ENCODE assay signal across 8 mouse cellular contexts in the genomic region with DNA sequence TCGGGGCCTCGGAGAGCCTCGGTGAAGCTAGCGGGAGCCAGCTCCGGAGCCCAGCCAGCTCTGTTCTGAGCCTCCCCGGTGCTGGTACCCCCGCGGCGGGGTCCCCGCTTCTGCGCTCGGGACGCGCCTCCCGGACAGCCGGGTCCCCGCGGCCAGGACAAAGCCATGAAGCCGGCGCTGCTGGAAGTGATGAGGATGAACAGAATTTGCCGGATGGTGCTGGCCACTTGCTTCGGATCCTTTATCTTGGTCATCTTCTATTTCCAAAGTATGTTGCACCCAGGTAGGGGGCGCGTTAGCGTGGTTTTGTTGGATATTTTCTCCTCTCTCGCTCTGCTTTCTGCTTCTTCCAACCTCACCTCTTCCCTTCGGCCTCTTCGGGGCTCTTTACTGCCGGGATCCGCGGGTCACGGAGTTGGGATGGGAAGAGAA. TPM values are rescaled to one million over a fixed set of nuclear protein-coding genes. Genes with fewer than 3 reads are reported as not detected.
DNase-seq lines count a peak whose midpoint lies in the region; ATAC-seq lines count a peak whose summit lies in the region.

No protein-coding gene starts in this region.

- H3K27ac ChIP-seq in brown adipose tissue, adult 24 weeks (replicated peaks; ENCODE audit: low read depth, low read length), result peak overlapping the region; percentile 73
- H3K27ac ChIP-seq in forebrain, embryonic 14.5 days (ENCODE audit: low read depth, low read length), result peak overlapping the region; percentile 70
- peak overlapping the region; percentile 79 for H3K27ac ChIP-seq in intestine, embryonic 15.5 days
- H3K27ac ChIP-seq in midbrain, embryonic 13.5 days, result peak overlapping the region; percentile 90

- no peaks in the 10 kb centered on the region for H3K9me3 ChIP-seq in forebrain, embryonic 14.5 days (replicated peaks; ENCODE audit: control insufficient read depth, low read length)
- H3K9me3 ChIP-seq in intestine, embryonic 15.5 days, result no peaks in the 10 kb centered on the region
- no peaks in the 10 kb centered on the region for H3K9me3 ChIP-seq in midbrain, embryonic 13.5 days

- H3K4me3 ChIP-seq in brown adipose tissue, adult 24 weeks (ENCODE audit: insufficient read depth, low read depth, low read length), result peak overlapping the region; percentile 94
- peak overlapping the region; percentile 71 for H3K4me3 ChIP-seq in forebrain, embryonic 14.5 days (ENCODE audit: low read depth, low read length)
- H3K4me3 ChIP-seq in intestine, embryonic 15.5 days (replicated peaks), result peak overlapping the region; percentile 83
- H3K4me3 ChIP-seq in midbrain, embryonic 13.5 days (replicated peaks), result peak overlapping the region; percentile 80

- peak; percentile 66 for ATAC-seq in forebrain, embryonic 14.5 days
- no peak; the same call in none of the 2 replicates for ATAC-seq in intestine, embryonic 15.5 days
- no peak for ATAC-seq in midbrain, embryonic 13.5 days

- DNase-seq in gastrocnemius, adult 18-20 months (ENCODE audit: low spot score), result peak; percentile 15
- DNase-seq in gastrocnemius, postnatal 10 days, result no peak
- DNase-seq in forebrain, embryonic 14.5 days (ENCODE audit: low spot score), result peak; percentile 71
- peak; percentile 56 for DNase-seq in left cerebral cortex, postnatal 4 days
- DNase-seq in spleen, postnatal 36 days (ENCODE audit: low spot score in 2 of 2), result peak; percentile 38 to 59

- no peaks in the 10 kb centered on the region for H3K36me3 ChIP-seq in forebrain, embryonic 14.5 days (ENCODE audit: control insufficient read depth, insufficient read depth, low read length)
- no peaks in the 10 kb centered on the region for H3K36me3 ChIP-seq in intestine, embryonic 15.5 days
- H3K36me3 ChIP-seq in midbrain, embryonic 13.5 days, result no peaks in the 10 kb centered on the region

- under 1% methylated on average over 32 of the region's 32 CpGs for WGBS in forebrain, embryonic 14.5 days
- WGBS in intestine, embryonic 15.5 days, result under 1% methylated on average over 32 of the region's 32 CpGs
- WGBS in midbrain, embryonic 13.5 days, result under 1% methylated on average over 32 of the region's 32 CpGs

- H3K9ac ChIP-seq in forebrain, embryonic 14.5 days (ENCODE audit: low read length), result peak overlapping the region; percentile 84
- H3K9ac ChIP-seq in intestine, embryonic 15.5 days, result peak overlapping the region; percentile 66
- peak overlapping the region; percentile 87 for H3K9ac ChIP-seq in midbrain, embryonic 13.5 days (replicated peaks)

- peak overlapping the region; percentile 84 for H3K4me2 ChIP-seq in forebrain, embryonic 14.5 days (ENCODE audit: low read length)
- H3K4me2 ChIP-seq in intestine, embryonic 15.5 days (replicated peaks), result peak overlapping the region; percentile 98
- H3K4me2 ChIP-seq in midbrain, embryonic 13.5 days (replicated peaks), result peak overlapping the region; percentile 91

- 0 out of 2 replicates have a peak, but pooled peaks cover 5% of the 10 kb centered on the region for H3K27me3 ChIP-seq in forebrain, embryonic 14.5 days (replicated peaks; ENCODE audit: control insufficient read depth, insufficient read depth, low read length)
- H3K27me3 ChIP-seq in intestine, embryonic 15.5 days (replicated peaks), result no peaks in the 10 kb centered on the region; the same call in none of the 2 replicates
- peaks cover 30% of the 10 kb centered on the region for H3K27me3 ChIP-seq in midbrain, embryonic 13.5 days

- intact Hi-C loops in left cerebral cortex, postnatal 4 days (cut with DNase I), result loop anchor here (5.0 to 10.0 kb wide), 3 partner anchors 117 to 202 kb away; no protein-coding TSS in a partner anchor

- H3K4me1 ChIP-seq in brown adipose tissue, adult 24 weeks (ENCODE audit: control insufficient read depth, insufficient read depth, insufficient read length, low read length), result peaks cover 16% of the 10 kb centered on the region
- peaks cover 21% of the 10 kb centered on the region; the same call in 1 of the 2 replicates for H3K4me1 ChIP-seq in forebrain, embryonic 14.5 days (ENCODE audit: control insufficient read depth, insufficient read depth, low read length)
- peaks cover 19% of the 10 kb centered on the region for H3K4me1 ChIP-seq in intestine, embryonic 15.5 days (replicated peaks)
- peaks cover 49% of the 10 kb centered on the region for H3K4me1 ChIP-seq in midbrain, embryonic 13.5 days (replicated peaks)

RNA-seq across cellular contexts. Expression of a gene that starts 0.4 kb away (rescaled TPM):
- under 1 TPM; 0.66 to 0.88 TPM for total RNA-seq in gastrocnemius, adult 18-20 months (2021)
- total RNA-seq in gastrocnemius, postnatal 10 days (2021), result 1 to 10 TPM; 1.3 to 3.3 TPM
- polyA plus RNA-seq in brown adipose tissue, adult 24 weeks (2012; ENCODE audit: insufficient read depth, insufficient read length, missing spikeins), result 5.9 and 10.1 TPM in 2 replicates
- 4.0 and 4.2 TPM in 2 replicates for polyA plus RNA-seq in forebrain, embryonic 14.5 days (2014; fragmentation: Nextera tagmentation; extraction: Ambion mirVana)
- 0.99 and 1.4 TPM in 2 replicates for polyA plus RNA-seq in intestine, embryonic 15.5 days (2015; fragmentation: Nextera tagmentation; extraction: Ambion mirVana)
- total RNA-seq in left cerebral cortex, postnatal 4 days (2021), result 10 to 100 TPM; 22.4 to 26.0 TPM
- 2.9 TPM in 2 replicates for polyA plus RNA-seq in midbrain, embryonic 13.5 days (2015; fragmentation: Nextera tagmentation; extraction: Ambion mirVana)
